Mouse (Mus musculus) kidney, postnatal 10 days (tissue): ENCODE measurements around the gene Kdr.
"Not testable (repeated sequence)": the region's sequence is repeated elsewhere in the genome, so short reads cannot be mapped to it uniquely, and the experiment has no call there.

Source experiments
- DNase-seq: peaks from one replicate; pipeline ENCODE4 v3.0.0; 2021; ENCODE audit warnings: mixed read lengths

The Kdr gene

GRCm38 (mm10) chr5:75956526-75956925 is 21.7 kb downstream of the Kdr start:
- no peak for DNase-seq

- DNase-seq: no peak
Measured at GRCm38 (mm10) chr5:75955876-75956275, 22.4 kb downstream of the Kdr start.

GRCm38 (mm10) chr5:75954778-75955330 is 23.4 kb downstream of the Kdr start:
- no peak for DNase-seq

DNA sequence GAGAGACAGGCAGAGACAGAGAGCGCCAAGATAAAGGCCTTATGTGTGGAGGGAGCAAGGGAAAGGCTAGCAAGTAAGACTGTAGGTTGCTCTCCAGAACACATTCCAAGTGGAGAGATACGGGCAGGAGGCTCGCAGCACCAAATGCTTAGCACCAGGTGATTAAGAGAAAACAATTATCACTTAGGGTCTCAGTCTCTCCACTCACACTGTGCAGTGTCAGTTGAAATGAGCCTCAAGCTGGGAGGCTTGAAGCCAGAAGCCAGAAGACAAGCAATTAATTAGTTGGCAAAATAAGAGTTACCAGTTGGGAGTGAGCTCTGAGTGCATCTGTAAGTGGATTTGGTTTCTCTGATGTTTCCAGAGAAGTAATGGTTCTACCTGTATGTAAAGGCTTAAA is 24.0 kb downstream of the Kdr start:
- no peak for DNase-seq

GRCm38 (mm10) chr5:75952131-75952795 is 26.0 kb downstream of the Kdr start:
- DNase-seq: no peak

GRCm38 (mm10) chr5:75950866-75951265 is 27.4 kb downstream of the Kdr start:
- DNase-seq: no peak

GRCm38 (mm10) chr5:75945394-75945793 is 32.9 kb downstream of the Kdr start:
- DNase-seq: no peak

DNA sequence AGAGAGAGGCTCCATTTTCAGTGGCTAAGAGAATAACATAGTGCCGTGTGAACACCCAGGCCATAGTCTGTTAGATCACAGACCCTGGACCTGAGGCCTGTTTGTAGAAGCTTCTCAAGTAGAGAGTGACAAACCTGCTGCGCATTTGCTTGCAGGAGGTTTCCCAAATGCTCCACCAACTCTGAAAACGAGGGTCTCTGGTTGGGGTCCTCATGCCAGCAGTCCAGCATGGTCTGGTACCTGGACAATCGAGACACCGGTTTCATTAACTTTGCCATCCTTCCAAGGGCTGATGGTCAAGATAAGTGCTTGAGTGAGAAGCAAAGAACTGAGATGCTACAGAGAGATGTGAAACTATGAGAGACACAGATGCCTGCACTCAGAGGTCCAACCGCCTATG is 35.0 kb downstream of the Kdr start:
- no peak for DNase-seq

DNA sequence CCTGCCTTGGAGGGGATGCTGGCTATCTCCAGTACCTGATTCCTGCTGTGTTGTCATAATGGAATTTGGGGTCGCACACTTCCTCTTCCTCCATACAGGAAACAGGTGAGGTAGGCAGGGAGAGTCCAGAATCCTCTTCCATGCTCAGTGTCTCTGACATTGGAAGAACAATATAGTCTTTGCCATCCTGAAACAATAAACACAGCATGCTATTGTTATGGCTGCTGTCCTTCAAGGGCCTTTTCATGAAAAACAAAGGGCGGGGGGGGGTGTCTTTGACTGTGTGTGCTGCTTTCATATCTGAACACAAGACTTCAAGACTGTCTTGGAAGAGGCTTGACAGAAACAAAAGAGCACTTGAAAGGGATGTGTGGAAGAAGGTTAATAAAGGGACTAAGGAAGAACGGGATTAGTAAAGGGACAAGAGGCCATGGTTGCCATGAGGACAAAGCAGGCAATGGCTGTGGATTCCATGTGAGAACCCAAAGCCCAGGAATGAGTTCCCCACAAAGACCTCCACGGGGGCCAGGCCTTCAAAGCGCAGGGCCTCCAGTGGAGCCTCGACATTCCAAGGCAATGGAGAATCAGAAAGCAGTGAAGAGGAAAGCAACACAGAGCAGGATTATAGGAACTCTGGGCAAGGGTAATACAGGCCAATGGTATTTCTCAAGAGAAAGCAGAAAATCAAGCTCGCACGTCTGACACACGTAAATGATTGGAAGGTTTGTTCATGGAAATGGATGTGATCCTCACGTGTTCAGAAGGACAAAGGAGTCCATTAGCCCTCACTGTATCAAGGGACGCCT is 36.3 kb downstream of the Kdr start:
- DNase-seq: no peak

GRCm38 (mm10) chr5:75939144-75939732 is 39.0 kb downstream of the Kdr start:
- DNase-seq: peak; percentile 49

GRCm38 (mm10) chr5:75938012-75938411 is 40.2 kb downstream of the Kdr start:
- no peak for DNase-seq

DNA sequence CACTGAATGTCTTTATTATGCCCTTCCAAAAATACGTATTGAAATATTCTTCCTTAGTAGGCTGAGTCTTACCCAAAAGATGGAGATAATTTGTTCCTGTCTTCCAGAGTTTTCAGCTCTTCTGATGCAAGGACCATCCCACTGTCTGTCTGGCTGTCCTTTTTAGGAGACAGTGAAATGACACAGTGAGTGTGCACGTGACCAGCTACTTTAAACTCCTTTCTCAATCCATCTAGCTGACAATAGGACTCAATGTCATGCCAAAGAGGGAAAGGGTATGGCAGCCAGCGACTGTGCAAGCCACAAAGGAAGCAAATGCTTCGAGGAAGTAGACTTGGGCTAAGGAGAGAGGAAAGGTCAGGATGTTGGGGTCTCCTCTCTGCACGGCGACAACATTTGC is 42.0 kb downstream of the Kdr start:
- DNase-seq: no peak

DNA sequence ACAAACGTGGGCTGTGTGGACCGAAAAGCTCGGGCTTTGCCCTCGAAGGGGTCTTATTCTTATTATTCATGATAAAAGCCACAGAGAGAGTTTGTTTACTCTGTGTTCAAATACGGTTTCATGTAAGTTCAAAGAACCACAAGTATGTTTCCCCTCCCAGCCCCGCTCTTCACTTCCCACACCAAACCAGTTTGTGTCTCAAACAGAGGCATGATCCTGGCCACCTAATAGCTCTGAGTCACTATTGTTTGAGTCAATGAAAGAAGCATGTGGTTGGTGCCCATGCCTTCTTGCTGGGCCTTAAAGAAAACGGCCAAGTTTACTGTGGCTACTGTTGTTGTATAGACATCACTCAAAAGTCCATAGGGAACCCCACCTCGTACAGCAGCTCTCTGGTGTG is 43.0 kb downstream of the Kdr start:
- no peak for DNase-seq

GRCm38 (mm10) chr5:75934201-75934600 is 44.1 kb downstream of the Kdr start:
- DNase-seq: peak; percentile 13

GRCm38 (mm10) chr5:75933521-75934044 is 44.7 kb downstream of the Kdr start:
- peak; percentile 88 for DNase-seq

DNA sequence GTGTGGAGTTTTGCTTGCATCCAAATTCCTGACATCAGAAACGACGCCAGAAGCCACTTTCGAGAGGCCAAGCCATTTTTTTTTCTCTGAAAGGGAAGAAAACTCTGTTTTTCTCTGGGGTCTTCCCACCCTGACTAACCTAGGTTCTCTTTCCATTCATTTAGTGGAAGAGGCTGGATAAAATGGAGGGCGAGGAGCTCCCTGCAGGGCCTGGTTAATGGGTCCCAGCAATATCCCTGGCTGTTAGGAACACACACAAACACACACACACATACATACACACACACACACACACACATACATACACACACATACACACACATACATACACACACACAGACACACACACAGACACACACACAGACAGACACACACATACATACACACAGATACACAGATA is 46.8 kb downstream of the Kdr start:
- DNase-seq: not testable (repeated sequence)

DNA sequence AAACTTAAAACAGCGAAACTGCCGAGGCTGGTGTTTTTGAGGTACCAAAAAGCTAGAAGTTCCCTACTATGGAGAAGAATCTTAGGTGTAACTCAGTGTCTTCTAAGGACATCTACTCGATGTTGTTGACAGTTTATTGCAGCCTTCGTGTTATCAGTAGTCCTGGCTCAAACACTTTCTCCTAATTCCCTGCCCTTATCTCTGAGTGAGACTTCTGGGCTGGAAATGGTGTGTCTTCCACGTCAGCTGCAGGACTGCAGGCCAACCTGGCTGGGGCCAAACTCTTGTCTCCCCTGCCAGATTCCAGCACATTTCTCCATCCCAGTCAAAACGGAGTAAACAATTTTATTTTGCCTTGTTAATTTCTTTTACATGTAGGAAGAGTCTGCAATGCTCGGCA is 48.3 kb downstream of the Kdr start:
- no peak for DNase-seq

GRCm38 (mm10) chr5:75922677-75923076 is 55.6 kb downstream of the Kdr start:
- DNase-seq: peak; percentile 62

DNA sequence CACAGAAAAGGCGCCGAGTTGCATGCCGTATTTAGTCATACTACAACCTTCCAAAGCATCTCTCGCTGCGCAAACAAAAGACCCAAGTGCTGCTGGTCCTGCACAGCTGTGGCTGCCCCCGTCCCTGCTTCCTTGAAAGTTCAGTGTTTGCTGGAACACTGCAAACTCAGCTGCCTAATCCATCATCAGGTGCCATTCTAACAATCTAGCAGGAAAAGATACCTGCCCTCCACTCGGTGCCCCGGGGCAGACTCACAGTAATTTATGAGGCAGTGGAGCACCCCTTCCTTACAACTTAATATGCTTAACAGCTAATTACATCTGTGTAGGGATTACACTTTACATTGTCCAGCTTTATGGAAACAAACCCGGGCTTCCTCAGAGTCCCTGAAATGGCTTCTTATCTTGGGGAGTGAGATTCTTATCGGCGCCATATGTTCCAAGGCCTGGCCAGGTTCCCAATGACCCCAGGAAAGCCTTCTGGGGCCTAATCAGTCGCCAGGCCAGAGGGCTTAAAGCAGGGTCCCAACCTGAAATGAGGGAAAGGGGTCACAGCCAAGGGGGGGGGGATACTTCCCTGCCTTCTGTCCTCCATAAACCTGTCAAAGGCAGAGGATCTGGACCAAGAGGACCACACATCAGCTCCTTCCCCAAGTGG is 56.4 kb downstream of the Kdr start:
- DNase-seq: peak; percentile 41

DNA sequence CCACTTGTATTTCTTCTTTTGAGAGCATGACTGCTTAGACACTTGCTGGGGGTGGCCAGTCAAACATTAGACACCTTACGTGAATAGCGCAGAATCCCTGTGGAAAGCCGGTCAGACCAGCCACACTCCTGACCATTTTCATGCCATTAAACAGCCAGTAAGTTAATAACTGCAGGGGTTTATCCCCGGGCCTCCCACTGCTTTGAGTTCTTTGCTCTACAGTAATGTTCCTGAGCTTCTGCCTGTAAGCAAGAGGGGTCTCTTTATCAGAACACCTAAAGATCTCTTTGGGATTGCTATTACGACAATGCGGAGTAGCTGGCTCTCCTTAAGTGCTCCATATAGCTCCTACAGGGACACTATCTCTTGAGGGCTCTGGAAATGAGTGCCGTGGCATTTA is 58.7 kb downstream of the Kdr start:
- DNase-seq: no peak

DNA sequence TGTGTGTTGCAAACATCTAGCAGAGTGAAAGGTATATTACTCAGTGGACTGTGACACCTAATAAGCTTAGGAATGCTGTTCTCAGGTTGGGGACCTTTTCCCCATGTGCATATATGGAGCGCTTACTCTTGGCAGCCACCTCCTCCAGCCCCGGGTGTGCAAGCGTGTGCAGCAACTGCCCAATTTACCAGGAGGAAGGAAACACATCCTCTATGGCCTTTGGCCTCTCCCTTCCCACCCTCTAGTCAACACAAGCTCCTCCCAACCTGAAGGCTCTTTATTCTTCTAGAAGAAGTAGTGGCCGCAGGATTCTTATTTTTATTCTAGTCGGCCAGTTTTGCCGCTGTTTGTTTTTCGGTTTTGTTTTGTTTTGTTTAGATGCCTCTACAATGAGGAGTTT is 60.1 kb downstream of the Kdr start:
- peak; percentile 33 for DNase-seq

GRCm38 (mm10) chr5:75917231-75917630 is 61.0 kb downstream of the Kdr start:
- DNase-seq: peak; percentile 21

- peak; percentile 21 for DNase-seq
Measured at GRCm38 (mm10) chr5:75906102-75906501, 72.2 kb downstream of the Kdr start.
